Mouse (Mus musculus) cerebellum, adult 18-20 months (tissue): Measurements from ENCODE around the gene Nrxn3.

Experiments used
- DNase-seq, 2 experiments: peaks; one replicate each; pipeline ENCODE4 v3.0.0; 2021

Gene Nrxn3

DNA sequence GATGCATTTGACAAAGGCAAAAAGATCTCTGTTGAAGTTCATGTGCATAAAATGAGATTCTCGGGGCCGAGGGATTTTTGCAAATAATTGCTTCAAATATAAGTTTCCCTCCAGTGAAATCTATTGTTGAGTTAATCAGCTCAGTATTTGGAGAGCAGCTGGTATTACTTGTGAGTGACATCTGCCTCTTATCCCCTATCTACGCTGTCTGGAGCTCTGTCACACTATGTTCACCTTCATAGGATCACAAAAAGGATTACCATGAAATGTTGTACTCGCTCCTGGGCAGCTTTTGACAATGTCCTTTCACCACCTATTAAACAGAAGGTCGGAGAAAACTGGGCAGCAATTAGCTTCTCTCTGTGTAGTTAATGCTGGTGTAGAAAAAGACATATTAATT, 1259.8 kb downstream of the Nrxn3 start:
- no peak for DNase-seq

DNA sequence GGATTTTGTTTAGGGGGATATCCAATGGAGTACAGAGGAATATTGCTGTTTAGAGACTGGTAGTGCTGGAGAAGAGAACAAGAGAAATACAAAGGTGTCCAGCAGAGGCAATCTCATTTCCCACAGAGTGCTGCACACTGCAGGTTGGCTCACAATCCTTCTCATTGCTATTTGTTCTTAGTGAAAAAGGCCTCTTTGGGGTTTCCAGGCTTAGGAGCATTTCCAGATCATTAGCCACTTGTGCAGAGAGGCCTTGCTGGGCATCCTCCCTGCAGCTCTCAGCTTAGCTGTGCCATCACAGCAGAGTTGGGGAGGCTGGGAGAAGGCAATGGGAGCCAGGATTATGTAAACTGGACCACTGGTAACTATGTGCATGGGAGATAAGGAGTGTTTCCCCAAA, 1260.7 kb downstream of the Nrxn3 start:
- peak; percentile 70 to 77 for DNase-seq

DNA sequence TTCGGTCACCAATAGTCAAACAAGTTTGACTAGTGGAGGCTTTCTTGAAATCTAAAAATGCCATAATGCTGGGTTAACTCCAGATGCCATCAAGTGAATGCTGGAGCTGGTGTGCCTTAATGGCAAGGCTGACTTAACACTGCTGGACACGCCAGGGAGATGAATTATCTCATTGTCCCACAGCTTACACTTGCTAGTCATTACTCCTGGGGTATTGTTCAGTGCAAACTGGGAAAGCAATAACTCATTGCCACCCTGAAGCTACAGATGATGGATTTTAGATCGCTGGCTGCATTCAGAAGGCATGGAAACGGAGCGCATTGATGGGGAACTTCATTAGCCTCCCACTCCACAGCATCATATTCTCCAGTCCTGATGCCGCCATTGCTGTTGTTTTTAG, 1263.5 kb downstream of the Nrxn3 start:
- no peak for DNase-seq

DNA sequence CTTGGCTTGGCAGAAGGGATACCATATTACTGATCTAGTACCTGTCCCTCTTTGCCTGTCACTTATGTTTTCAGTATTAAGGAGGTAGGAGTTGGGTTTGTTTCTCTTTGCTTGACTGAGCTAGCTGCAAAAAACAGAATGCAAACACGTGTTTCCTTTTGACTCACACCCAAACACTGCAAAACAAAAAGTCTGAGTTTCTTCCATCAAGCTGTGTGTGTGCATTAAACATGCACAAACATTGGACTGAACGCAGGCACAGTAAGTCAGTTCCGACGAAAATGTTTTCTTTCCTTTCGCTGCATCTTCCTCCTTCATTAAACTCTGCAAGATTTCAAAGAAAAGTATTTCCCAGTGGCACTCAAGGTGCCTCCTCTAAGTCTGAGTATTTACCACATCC, 1270.6 kb downstream of the Nrxn3 start:
- no peak for DNase-seq

DNA sequence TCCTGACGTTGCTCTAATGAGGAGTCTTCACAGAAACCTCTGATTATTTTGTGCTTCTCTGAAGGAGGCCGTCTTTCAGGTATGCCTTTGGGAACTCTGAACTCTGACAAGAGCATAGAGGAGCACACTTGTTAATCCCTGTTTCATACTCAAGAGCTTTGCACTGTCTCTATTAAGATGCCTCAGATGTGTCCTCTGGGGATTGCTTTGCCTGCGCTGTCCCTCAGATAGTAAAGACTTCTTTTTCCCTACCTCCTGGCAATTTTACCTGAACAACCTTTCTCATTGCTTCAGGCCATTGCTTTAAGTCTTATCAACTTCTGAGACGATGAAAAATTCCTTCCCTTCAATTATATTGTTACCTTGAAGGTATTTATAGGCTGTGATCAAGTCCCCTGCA, 1272.7 kb downstream of the Nrxn3 start:
- DNase-seq: no peak

DNA sequence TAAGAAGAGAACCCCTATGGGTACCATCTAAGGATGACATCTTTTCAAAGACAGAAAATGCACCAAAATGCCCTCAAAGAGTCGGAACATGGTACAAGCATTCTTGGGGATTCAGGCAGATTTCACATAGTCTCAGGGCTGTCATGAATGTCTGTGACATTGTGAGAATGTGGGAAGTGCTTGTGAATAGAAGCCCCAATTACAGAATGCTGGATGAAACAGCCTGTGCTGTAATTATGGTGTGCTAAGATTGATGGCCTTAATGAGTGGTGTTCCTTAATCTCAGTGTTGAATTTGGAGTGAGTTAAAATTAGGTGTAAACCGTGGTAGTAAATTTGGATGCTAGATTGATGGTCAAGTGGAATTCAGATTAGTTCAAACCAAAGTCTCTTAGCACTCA, 1287.6 kb downstream of the Nrxn3 start:
- no peak for DNase-seq

DNA sequence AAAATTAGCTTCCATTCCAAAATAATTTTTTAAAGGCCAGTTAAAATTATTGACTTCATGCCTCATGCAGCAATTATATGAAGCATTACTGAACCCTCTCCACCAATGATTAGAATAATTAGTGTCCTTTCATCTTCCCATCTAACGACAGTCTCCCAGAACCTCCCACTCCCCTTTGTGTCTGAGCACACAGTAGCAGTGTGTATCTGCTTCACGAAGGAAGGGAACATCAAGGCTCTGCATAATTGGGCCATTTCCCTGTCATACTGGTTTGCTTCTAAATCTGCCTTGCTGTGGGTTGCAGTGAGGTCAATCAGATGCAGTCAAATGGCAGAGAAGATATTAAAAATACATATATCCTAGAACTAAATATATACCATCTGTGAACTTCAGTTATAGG, 1291.3 kb downstream of the Nrxn3 start:
- DNase-seq: no peak

DNA sequence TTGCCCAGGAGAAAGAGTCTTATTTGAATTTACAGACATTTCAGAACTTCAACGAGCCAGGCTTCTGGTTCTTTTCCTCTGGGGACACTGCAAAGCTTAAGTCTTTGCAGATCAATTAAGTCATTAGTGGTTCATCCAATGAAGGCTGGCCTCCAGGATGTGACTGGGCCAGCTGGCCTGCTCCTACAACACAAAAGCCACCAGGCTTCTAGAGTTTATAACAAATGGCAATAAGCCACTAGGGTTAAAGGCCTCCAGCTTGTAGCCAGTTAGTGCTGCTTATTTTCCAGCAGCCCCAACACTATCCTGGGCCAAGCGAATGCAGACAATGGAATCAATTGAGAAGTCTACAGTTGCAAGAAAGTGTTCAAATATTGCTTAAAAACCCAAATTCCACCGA, 1304.3 kb downstream of the Nrxn3 start:
- peak; percentile 27 to 37 for DNase-seq

DNA sequence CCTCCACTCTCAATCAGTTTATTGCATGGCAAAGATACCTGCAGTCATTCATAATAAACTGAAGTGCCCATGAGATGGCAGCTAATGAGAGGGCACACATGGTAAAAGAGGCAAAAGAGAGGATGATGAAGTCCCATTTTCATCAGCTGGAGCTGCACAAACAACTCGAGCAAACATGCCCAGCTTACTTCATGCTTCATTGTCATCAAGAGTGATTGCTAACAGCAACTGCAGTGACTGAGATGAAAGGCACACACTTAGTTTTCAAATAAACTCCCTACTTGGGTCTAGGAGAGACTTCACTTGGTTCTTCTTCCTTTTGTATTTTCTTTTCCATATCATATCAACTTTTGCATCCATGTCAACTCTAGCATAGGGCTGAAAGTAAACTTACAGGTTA, 1318.4 kb downstream of the Nrxn3 start:
- DNase-seq: no peak

DNA sequence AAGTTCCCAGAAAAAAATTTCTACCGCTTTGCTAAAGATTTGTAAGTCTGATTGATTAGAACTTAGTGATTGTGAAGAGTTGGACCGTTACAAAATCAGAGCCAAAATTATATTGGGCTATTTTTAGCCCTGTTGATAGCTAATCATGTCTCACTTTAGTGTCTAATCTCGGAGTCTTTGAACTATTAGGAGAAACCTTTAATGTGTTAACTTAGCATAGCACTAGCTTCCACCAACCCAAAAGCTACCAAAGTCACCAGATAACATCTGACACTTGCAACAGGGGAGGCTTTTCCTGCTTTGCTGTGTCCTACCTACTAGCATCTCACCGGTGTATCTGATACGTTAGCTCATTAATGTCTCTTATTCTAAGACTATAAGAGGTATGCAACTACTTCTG, 1333.6 kb downstream of the Nrxn3 start:
- no peak for DNase-seq

DNA sequence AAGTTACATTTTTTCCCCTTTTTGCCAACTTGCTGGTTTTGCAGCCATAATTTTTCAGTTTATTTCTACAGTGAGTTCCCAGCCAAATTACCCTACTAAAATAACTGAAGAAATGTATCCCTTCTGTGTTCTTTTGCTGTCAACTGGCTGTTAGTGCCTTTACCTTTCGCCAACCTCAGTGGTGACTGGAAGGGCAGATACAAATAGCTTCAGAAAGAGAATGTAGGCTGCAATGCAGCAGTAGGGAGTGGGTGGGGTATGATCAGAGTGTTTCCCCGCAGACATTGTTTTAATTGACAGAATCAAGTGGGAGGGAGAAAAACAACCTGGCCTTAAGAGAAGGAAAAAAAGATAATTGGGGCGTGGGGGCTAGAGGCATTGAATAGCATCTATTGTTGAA, 1337.1 kb downstream of the Nrxn3 start:
- DNase-seq: no peak

DNA sequence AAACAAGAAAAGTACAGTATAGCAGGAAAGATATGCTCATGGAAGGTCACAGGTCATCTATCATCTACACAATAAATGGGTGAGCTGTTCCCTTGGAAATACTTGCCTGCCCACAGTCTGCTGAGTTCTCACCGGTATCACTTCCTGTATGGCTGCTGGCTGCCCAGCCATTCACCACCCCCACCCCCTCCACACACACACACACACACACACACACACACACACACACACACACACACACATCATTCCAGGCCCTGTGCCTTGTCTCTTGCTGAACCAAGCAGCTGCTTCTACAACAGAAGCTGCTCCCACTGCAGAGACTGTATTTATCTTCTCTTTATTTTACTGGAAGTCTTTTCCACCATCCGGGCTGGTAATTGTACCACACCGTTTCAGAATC, 1338.6 kb downstream of the Nrxn3 start:
- DNase-seq: no peak

DNA sequence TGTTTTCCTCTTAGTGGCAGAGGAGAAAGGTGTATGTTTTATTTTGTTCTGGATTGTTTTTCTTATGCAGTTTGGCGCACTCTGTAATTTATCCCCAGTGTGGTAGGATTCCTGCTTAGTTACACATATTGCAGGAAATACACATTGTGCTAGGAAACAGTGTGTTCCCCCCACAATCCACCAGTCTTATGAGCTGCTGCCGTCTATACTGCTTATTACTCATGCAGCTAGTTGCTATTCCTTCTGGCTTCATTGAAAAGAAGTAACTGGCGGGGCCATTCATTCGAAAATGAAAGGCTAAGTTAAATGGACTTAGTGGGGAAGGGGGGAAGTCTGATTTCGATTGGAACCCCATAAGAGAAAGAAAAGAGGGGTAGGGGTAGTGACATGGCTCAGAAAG, 1339.5 kb downstream of the Nrxn3 start:
- DNase-seq: no peak

DNA sequence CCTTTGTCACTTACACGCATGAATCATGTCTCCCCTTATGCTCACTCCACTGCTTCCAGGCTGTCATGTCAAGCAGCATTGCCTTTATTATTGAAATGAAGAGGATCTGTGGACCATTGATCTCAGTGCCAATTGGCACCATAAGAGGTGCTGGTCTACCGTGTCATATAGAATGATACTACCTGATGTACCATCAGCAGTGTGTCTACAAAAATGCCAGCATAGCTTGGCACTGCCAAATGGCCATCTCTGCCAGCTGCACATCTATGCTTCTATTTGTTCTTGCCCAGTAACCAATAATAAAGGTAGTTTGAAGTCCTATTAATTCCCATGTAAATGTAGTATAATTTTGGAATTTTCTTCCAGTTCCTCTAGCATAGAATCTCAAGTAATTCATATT, 1340.8 kb downstream of the Nrxn3 start:
- peak in 1 of 2 experiments; percentile 25 for DNase-seq

DNA sequence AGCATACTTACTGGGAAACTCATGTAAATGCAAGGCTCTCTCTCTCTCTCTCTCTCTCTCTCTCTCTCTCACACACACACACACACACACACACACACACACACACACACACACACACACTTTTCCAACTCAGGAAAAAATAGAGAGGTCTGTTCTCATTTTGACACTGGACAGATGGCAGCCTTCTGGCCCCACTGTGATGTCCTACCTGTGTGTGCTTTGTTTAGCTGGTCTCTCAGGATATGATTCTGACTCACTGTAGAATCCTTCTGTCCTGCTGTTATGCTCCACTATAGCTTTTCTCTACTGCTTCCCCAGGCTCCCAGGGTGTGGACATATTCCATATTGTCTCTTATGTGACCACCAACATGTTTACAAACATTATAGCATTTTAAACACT, 1363.2 kb downstream of the Nrxn3 start:
- DNase-seq: peak; percentile 89 to 92

DNA sequence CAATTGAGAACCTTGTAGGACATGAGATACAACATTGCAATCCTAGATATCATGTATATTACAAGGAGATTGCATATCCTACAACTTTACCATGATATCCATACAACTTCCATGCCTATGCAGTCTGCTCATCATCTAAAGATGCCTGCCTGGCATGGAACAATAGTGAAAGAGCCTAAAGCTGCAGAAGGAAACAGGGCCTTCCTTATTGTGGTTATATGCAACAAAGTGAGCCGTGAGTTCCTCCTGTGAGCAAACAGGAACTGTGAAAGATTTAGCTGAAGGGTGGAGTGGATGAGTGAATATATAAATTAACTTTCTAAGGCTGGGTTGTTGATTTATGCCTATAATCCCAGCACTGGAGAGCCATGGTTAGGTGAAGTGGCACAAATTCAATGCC, 1373.1 kb downstream of the Nrxn3 start:
- DNase-seq: no peak

DNA sequence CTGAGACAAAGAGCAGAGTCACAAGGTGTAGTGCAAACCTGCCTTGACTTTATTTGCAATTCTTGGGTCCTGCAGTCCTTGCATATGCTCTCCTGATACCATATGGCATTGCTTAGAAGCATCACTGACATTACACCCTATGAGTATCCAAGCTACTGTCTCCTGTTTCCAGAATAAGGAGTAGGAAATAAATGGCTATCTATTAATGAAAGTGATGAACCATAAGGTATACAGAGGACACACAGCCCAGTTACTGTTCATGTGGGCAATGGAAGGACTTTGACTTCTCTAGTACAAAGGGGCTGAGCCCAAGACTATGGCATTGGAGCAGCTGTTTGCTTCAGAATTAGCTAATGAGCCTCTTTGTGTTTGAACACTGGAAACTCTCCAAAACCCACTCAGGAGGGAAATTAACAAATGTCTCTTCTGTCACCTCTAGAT, 1390.7 kb downstream of the Nrxn3 start:
- DNase-seq: peak; percentile 58 to 64

DNA sequence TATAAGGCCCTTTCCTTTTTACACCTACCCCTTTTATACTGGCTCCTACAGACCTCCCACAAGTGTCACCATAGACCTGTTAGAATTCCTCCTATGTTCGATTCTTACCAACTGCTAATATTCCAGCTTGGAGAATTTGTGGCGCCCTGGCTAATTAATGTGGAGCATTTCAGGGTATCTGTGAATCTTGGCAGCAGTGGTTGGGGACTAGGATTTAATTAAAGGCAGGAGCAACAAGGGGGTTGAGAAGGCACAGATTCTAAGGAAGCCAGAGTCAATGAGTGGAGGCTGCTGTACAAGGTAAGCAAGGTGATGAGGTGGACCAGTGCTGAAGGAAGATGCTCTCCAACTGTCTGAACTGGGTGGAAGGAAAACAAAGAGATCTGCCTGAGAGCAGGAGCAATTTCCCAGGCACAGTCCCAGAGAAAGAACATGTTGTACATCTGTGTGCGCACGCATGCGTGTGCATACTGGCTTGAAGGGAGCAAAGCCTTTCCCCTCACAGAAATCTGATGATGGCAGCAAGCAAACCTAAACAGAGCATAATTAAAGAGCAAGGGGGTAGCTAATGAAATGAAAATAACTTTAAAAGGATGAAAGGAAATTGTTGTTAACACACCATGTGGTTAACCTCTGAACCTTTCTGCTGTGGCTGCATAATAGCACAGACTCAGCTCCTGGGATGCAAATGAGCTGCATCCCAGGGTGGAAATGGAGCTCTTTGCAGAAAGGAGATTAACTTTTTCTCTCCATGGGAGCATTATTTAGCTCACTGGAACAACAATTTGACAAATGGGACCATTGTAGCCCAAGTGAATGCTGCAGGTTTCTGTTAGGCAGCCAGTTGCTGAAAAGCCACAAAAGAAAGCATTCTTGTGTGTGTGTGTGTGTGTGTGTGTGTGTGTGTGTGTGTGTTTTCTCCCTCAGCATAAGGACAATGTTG, 1409.5 kb downstream of the Nrxn3 start:
- DNase-seq: no peak

DNA sequence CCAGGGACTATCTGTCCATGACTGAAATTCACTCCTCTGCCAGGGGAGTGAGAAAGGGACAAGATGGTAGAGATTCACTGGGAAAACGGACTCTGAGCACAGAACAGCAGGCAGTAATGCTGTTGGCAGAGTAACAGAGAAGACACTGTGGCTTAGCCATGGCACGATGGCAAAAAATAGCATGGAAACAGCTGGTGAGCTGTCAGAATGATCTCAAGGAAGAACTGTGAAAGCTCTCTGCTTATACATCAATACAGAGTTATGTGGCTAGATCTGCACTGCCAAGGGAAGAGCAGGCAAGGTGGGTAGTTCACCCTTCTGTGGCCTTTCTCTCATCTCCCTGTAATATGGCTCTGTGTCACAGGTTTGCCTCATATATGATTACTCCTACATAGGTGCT, 1419.3 kb downstream of the Nrxn3 start:
- peak; percentile 77 to 86 for DNase-seq

DNA sequence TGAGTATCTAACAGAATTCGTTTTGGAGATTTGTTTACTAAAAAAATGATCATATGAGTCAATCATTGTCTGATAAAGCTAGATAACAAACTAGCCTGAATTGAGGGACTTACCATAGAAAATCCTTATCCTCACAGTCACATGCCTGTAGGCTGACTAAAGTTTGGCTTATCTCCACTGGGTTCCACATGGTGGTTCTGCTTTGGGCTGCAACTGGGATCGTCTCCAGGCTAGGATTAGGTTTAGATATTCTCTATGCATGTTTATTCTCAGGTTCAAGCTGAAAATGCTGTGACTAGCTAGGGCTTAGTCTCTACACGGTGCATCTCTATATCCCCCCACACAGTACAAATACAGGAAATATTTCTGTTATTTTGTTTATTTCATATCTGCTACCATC, 1421.6 kb downstream of the Nrxn3 start:
- peak; percentile 57 to 62 for DNase-seq

DNA sequence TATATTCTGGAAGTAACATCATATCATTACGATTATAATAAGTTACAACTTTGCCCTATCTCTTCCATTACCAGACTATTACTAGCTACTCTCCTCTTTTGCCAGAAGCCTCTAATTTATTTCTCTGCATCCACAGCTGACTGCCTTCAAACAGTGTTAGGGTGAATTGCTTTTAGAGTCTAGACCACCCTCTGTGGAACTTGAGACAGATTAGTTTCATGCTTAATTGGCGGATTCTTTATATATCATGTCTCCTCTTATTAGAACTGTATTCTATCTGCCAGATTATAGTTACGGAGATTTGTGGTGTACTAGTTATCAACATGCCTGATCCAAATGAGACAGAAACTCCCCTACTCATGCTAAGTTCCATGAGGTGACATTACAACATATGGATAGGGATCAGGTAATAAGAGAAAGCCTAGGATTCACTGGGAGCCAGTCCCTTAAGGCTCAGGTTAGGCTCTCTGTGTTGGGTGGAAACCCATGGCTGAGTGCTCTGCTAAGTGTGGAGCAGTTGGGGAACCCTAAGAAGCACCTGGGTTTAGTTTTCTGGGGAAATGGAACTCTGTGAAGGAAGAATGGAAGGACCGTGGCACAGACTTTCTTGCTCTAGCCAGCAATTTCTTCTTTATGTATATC, 1435.6 kb downstream of the Nrxn3 start:
- DNase-seq: no peak

DNA sequence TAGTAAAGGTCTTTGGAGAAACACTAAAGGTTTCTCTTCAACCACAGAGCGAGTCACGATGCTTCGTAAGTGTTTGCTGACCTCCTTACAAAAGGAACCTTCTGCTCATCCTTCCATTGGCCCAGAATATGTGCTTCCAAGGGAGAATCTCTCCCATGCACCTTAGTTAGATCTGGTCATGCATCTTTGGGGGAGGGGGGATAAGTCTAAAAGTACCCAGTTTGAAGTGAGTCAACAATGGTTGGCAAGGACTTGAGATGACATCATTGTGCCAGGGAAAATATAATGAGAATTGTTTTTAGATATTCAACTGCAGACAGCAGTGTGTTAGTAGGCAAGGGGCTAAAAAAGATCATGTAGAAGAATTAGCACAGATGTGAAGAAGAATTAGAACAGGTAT, 1437.2 kb downstream of the Nrxn3 start:
- DNase-seq: no peak

DNA sequence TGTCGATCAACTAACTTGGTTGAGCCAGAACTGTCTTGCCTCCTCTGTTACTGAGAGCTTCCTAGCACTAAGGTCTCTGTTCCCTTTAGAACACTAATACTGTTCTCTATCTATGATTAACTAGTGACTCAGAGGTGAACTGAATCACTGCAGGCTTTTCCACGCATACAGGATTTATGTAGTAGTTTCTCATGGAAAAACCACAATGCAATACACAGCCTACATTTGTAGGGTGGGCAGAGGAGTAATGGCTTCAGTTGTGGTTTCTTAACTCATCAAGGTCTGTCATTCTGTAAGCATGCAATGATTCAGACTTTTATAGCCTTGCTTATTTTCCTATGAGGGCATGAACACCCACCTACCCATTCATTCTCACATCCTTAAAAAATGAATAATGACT, 1443.4 kb downstream of the Nrxn3 start:
- DNase-seq: no peak

DNA sequence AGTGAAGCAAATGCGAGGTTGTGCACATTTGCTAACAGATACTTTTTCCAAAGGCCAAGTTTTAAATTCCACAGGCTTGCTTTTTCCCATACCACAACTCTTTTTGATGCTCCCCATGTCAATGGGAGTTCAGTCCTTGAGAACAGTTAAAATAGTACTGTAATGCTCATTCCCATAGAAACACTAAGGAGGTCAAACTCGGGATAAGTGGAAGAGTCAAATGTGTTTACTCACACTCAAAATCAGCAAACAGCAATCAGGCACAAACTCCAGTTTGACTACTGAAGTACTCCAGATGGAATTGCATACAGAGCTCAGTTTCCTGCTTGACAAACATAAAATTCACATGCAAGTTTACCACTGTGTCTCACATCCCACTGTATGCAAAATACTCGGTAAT, 1458.9 kb downstream of the Nrxn3 start:
- no peak for DNase-seq

DNA sequence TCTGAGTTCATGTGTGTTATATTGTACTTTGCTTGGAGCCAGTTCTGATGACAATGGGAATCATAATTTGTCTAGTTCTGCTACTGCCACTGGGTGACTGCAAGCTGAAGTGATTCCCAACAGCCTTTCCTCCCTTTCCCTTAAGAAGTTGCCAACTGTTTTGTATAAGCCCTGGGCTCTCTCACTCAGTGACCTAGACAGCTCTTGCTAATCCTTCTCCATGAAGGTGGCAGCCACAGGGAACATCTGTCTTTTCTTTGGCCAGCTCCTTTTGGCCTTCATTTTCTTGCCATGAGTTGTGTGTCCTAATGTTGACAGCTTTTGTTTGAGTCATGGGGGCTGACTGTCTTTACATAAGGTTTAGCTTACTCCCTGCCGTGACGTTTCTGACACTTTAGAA, 1460.3 kb downstream of the Nrxn3 start:
- no peak for DNase-seq
